Mouse (Mus musculus) erythroblast, embryonic 14.5 days (primary cell): Measurements from ENCODE around the gene Cenpa.

Source experiments
- GATA1 ChIP-seq: IDR thresholded peaks from 2 replicates; pipeline ENCODE4 v1.6.1; 2012; ENCODE audit warnings: low read length, inconsistent platforms, mixed read lengths
- TAL1 ChIP-seq: IDR thresholded peaks from 3 replicates; pipeline ENCODE4 v1.6.1; 2012; ENCODE audit warnings: low read length, inconsistent platforms, mixed read lengths

DNA sequence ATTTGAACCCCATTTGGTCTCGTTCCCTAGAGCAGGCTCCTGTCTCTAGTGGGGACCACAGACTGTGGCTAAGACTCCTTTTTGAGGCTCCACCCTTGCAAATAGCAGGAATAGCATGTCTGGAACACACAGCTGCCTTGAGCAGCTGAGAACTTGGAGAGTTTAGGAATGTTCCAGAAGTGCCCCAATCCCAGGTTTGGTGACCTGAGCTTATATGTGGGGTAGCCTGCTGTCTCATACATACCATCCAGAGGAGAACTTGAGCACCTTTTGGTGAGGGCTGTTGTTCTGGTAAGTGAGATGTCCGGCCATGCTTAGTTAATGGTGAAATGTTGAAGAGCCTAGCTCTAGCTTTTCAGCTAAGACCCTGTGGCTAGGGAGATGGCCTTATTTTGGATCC, 49.7 kb downstream of the Cenpa start:
- no peak for TF ChIP-seq GATA1
- no peak for TF ChIP-seq TAL1
